ENCODE assay signal across 26 mouse cellular contexts in genomic region chr7:130600074-130600473, GRCm38 (mm10). TPM values are rescaled to one million over a fixed set of nuclear protein-coding genes. Genes with fewer than 3 reads are reported as not detected.
DNase-seq lines count a peak whose midpoint lies in the region; ATAC-seq and TF ChIP-seq lines count a peak whose summit lies in the region.
"Had no signal": no experiment of that assay in that cellular context is flagged by ENCODE, and none has a peak within 500 bp of the region (broad histone marks: within the 10 kb centered on the region; RNA-seq: fewer than 3 reads in every experiment).

No protein-coding gene starts in this region.

- H3K27ac ChIP-seq in midbrain, embryonic 11.5 days (ENCODE audit: low read depth, low read length) = no peak overlapping the region
- no peak overlapping the region for H3K27ac ChIP-seq in midbrain, embryonic 15.5 days
- no peak overlapping the region for H3K27ac ChIP-seq in stomach, postnatal 0 days (replicated peaks)
- H3K27ac ChIP-seq: embryonic facial prominence, embryonic 12.5 days; embryonic facial prominence, embryonic 15.5 days; hindbrain, embryonic 10.5 days; hindbrain, embryonic 13.5 days; intestine, embryonic 15.5 days had no signal

- TF ChIP-seq POLR2A in lung, adult 2 months (IDR thresholded peaks at IDR 0.05; ENCODE audit: borderline replicate concordance, extremely low read depth, low read depth, low read length) = no peak

- H3K4me1 ChIP-seq in midbrain, embryonic 11.5 days (ENCODE audit: control insufficient read depth, insufficient read depth, low read length) = peaks cover 4% of the 10 kb centered on the region; the same call in 1 of the 2 replicates
- peaks cover 12% of the 10 kb centered on the region for H3K4me1 ChIP-seq in midbrain, embryonic 15.5 days
- no peaks in the 10 kb centered on the region for H3K4me1 ChIP-seq in stomach, postnatal 0 days (replicated peaks; ENCODE audit: control insufficient read depth, insufficient read depth)
- H3K4me1 ChIP-seq in lung, adult 2 months (ENCODE audit: control insufficient read depth, insufficient read depth, low read length) = no peaks in the 10 kb centered on the region
- H3K4me1 ChIP-seq: embryonic facial prominence, embryonic 12.5 days; embryonic facial prominence, embryonic 15.5 days had no signal

- peak; percentile 8 for DNase-seq in midbrain, embryonic 11.5 days (ENCODE audit: low spot score, missing footprints)
- DNase-seq in ES-CJ7 (ENCODE audit: low read depth, low spot score) = peak; percentile 55
- DNase-seq in stomach, postnatal 0 days (ENCODE audit: low spot score) = no peak
- no peak for DNase-seq in heart, postnatal 25 days (ENCODE audit: low spot score)
- DNase-seq in lung, adult 2 months = no peak
- DNase-seq: adrenal gland, adult 2 months; adrenal gland, postnatal 14 days; cerebellum, adult 11 months; cerebellum, adult 2 months; cerebellum, adult 9-11 months; cerebellum, postnatal 25 days; forebrain, postnatal 0 days; gastrocnemius, postnatal 14 days; heart, adult 11 months; heart, postnatal 36 days had no signal

- no peaks in the 10 kb centered on the region for H3K27me3 ChIP-seq in midbrain, embryonic 11.5 days (ENCODE audit: control insufficient read depth, insufficient read depth, low read length)
- H3K27me3 ChIP-seq in midbrain, embryonic 15.5 days (replicated peaks) = no peaks in the 10 kb centered on the region
- H3K27me3 ChIP-seq in stomach, postnatal 0 days (ENCODE audit: control insufficient read depth, insufficient read depth, low read length) = no peaks in the 10 kb centered on the region
- H3K27me3 ChIP-seq: embryonic facial prominence, embryonic 12.5 days; embryonic facial prominence, embryonic 15.5 days; hindbrain, embryonic 13.5 days; intestine, embryonic 15.5 days; Patski had no signal

- no peak for TF ChIP-seq CTCF in stomach, postnatal 0 days (IDR thresholded peaks at IDR 0.05; ENCODE audit: low read depth)
- TF ChIP-seq CTCF in lung, adult 2 months (IDR thresholded peaks at IDR 0.05; ENCODE audit: insufficient read depth, low read length) = no peak

- WGBS in midbrain, embryonic 11.5 days = 92% methylated on average over 3 of the region's 3 CpGs
- 96% methylated on average over 3 of the region's 3 CpGs for WGBS in midbrain, embryonic 15.5 days
- WGBS in stomach, postnatal 0 days = 76% methylated on average over 3 of the region's 3 CpGs
- 77% methylated on average over 3 of the region's 3 CpGs for WGBS in lung, adult 2 months

- no peak overlapping the region for H3K4me3 ChIP-seq in midbrain, embryonic 11.5 days (ENCODE audit: low read depth, low read length)
- H3K4me3 ChIP-seq in midbrain, embryonic 15.5 days = no peak overlapping the region
- H3K4me3 ChIP-seq in stomach, postnatal 0 days (ENCODE audit: low read depth, low read length) = no peak overlapping the region
- H3K4me3 ChIP-seq in lung, adult 2 months (replicated peaks; ENCODE audit: extremely low read depth, low read depth, low read length) = no peak overlapping the region
- H3K4me3 ChIP-seq: embryonic facial prominence, embryonic 12.5 days; embryonic facial prominence, embryonic 15.5 days; hindbrain, embryonic 10.5 days; hindbrain, embryonic 13.5 days; intestine, embryonic 15.5 days had no signal

- no peaks in the 10 kb centered on the region for H3K9me3 ChIP-seq in midbrain, embryonic 11.5 days (ENCODE audit: control insufficient read depth, low read length)
- no peaks in the 10 kb centered on the region for H3K9me3 ChIP-seq in midbrain, embryonic 15.5 days
- H3K9me3 ChIP-seq in stomach, postnatal 0 days (ENCODE audit: control insufficient read depth, low read length) = no peaks in the 10 kb centered on the region
- H3K9me3 ChIP-seq: embryonic facial prominence, embryonic 12.5 days; embryonic facial prominence, embryonic 15.5 days; hindbrain, embryonic 10.5 days; hindbrain, embryonic 13.5 days; intestine, embryonic 15.5 days had no signal

- intact Hi-C loops in heart, postnatal 25 days (cut with DNase I) = loop anchor here (5.0 to 10.0 kb wide), 2 partner anchors 75 to 137 kb away; no protein-coding TSS in a partner anchor

- no peaks in the 10 kb centered on the region for H3K36me3 ChIP-seq in midbrain, embryonic 11.5 days (ENCODE audit: control insufficient read depth, insufficient read depth, low read length)
- no peaks in the 10 kb centered on the region for H3K36me3 ChIP-seq in midbrain, embryonic 15.5 days (replicated peaks)
- no peaks in the 10 kb centered on the region for H3K36me3 ChIP-seq in stomach, postnatal 0 days (ENCODE audit: control insufficient read depth, insufficient read depth, low read length)
- H3K36me3 ChIP-seq: embryonic facial prominence, embryonic 12.5 days; embryonic facial prominence, embryonic 15.5 days; G1E; hindbrain, embryonic 10.5 days; hindbrain, embryonic 13.5 days; intestine, embryonic 15.5 days had no signal

- H3K9ac ChIP-seq in midbrain, embryonic 11.5 days (ENCODE audit: low read length) = no peak overlapping the region
- no peak overlapping the region for H3K9ac ChIP-seq in midbrain, embryonic 15.5 days
- no peak overlapping the region for H3K9ac ChIP-seq in stomach, postnatal 0 days (ENCODE audit: low read length)
- H3K9ac ChIP-seq: embryonic facial prominence, embryonic 12.5 days; embryonic facial prominence, embryonic 15.5 days; forebrain, postnatal 0 days; hindbrain, embryonic 13.5 days; intestine, embryonic 15.5 days had no signal

- TF ChIP-seq EP300 in stomach, postnatal 0 days (optimal IDR thresholded peaks at IDR 0.05) = no peak

- H3K4me2 ChIP-seq in midbrain, embryonic 11.5 days = no peak overlapping the region
- H3K4me2 ChIP-seq in midbrain, embryonic 15.5 days = no peak overlapping the region
- H3K4me2 ChIP-seq in stomach, postnatal 0 days (replicated peaks; ENCODE audit: low read depth) = no peak overlapping the region
- H3K4me2 ChIP-seq: embryonic facial prominence, embryonic 12.5 days; embryonic facial prominence, embryonic 15.5 days; heart, embryonic 11.5 days; hindbrain, embryonic 13.5 days; intestine, embryonic 15.5 days had no signal

- ATAC-seq in midbrain, embryonic 11.5 days (ENCODE audit: low FRiP score) = no peak
- no peak for ATAC-seq in midbrain, embryonic 15.5 days (replicated peaks)
- 0 out of 2 replicates have a peak, but pooled peaks have one; percentile 24 for ATAC-seq in stomach, postnatal 0 days (ENCODE audit: low FRiP score, low TSS enrichment)
- ATAC-seq: forebrain, embryonic 14.5 days; forebrain, postnatal 0 days; hindbrain, embryonic 16.5 days; intestine, embryonic 15.5 days; Patski had no signal

RNA-seq across cellular contexts. Expression of gene Tacc2, which starts 22.8 kb away (rescaled TPM):
- polyA plus RNA-seq in midbrain, embryonic 11.5 days (2014; fragmentation: Nextera tagmentation; extraction: Ambion mirVana) = 45.8 and 47.3 TPM in 2 replicates
- polyA plus RNA-seq in midbrain, embryonic 15.5 days (2015; fragmentation: Nextera tagmentation; extraction: Ambion mirVana) = 68.7 TPM in 2 replicates
- polyA plus RNA-seq in stomach, postnatal 0 days (2015; fragmentation: Nextera tagmentation; extraction: Ambion mirVana) = 15.6 and 17.1 TPM in 2 replicates
- 100 to 1,000 TPM; 364 to 380 TPM for total RNA-seq in heart, postnatal 25 days (2021)
- 71.7 and 74.5 TPM in 2 replicates for polyA plus RNA-seq in lung, adult 2 months (2012; rRNA removed)
- polyA plus RNA-seq: G1E had no signal

RNA-seq across cellular contexts. Expression of gene Nsmce4a, which starts 27.2 kb away (rescaled TPM):
- polyA plus RNA-seq in midbrain, embryonic 11.5 days (2014; fragmentation: Nextera tagmentation; extraction: Ambion mirVana) = 223 and 239 TPM in 2 replicates
- polyA plus RNA-seq in midbrain, embryonic 15.5 days (2015; fragmentation: Nextera tagmentation; extraction: Ambion mirVana) = 79.4 and 83.9 TPM in 2 replicates
- 89.7 and 93.1 TPM in 2 replicates for polyA plus RNA-seq in stomach, postnatal 0 days (2015; fragmentation: Nextera tagmentation; extraction: Ambion mirVana)
- total RNA-seq in heart, postnatal 25 days (2021) = 10 to 100 TPM; 38.5 to 46.1 TPM
- 29.6 and 36.3 TPM in 2 replicates for polyA plus RNA-seq in lung, adult 2 months (2012; rRNA removed)

Comparison
In these comparisons a context has a peak if more than half of its experiments do, and no peak if none do; other contexts are left out.
1. DNase-seq: peak in midbrain, embryonic 11.5 days (single experiment) and ES-CJ7 (single experiment); none in stomach, postnatal 0 days (single experiment), heart, postnatal 25 days (single experiment) and lung, adult 2 months (single experiment).